ENCODE assay signal across 23 mouse cellular contexts in genomic region chr13:36592291-36592690, GRCm38 (mm10).
"Had no signal": no experiment of that assay in that cellular context is flagged by ENCODE, and none has a peak within 500 bp of the region (broad histone marks: within the 10 kb centered on the region; RNA-seq: fewer than 3 reads in every experiment).

No protein-coding gene starts in this region.

- H3K36me3 ChIP-seq: embryonic facial prominence, embryonic 10.5 days; embryonic facial prominence, embryonic 12.5 days; embryonic facial prominence, embryonic 13.5 days; embryonic facial prominence, embryonic 15.5 days; forebrain, embryonic 10.5 days; forebrain, embryonic 12.5 days; forebrain, embryonic 15.5 days had no signal

- H3K4me1 ChIP-seq: embryonic facial prominence, embryonic 10.5 days; embryonic facial prominence, embryonic 12.5 days; embryonic facial prominence, embryonic 13.5 days; embryonic facial prominence, embryonic 15.5 days; forebrain, embryonic 12.5 days; forebrain, embryonic 13.5 days; forebrain, embryonic 15.5 days had no signal

- H3K27ac ChIP-seq: embryonic facial prominence, embryonic 10.5 days; embryonic facial prominence, embryonic 12.5 days; embryonic facial prominence, embryonic 13.5 days; embryonic facial prominence, embryonic 15.5 days; forebrain, embryonic 10.5 days; forebrain, embryonic 12.5 days; forebrain, embryonic 13.5 days; forebrain, embryonic 15.5 days; gastrocnemius, adult 2 months; heart, adult 2 months had no signal

- DNase-seq: cerebellum, adult 8-10 months; cerebellum, adult 9-10 months; cerebellum, adult 9-11 months; embryo, embryonic 11 days; forebrain, postnatal 0 days; gastrocnemius, adult 2 months; gastrocnemius, postnatal 10 days; gastrocnemius, postnatal 14 days; gastrocnemius, postnatal 25 days; gastrocnemius, postnatal 36 days; heart, adult 18-20 months; heart, adult 2 months had no signal

- H3K9ac ChIP-seq: embryonic facial prominence, embryonic 12.5 days; embryonic facial prominence, embryonic 13.5 days; embryonic facial prominence, embryonic 15.5 days; forebrain, embryonic 12.5 days; forebrain, embryonic 13.5 days; forebrain, embryonic 15.5 days; forebrain, postnatal 0 days had no signal

- ATAC-seq: forebrain, embryonic 13.5 days; forebrain, embryonic 14.5 days; forebrain, embryonic 15.5 days; forebrain, embryonic 16.5 days had no signal

- H3K4me2 ChIP-seq: embryonic facial prominence, embryonic 12.5 days; embryonic facial prominence, embryonic 13.5 days; embryonic facial prominence, embryonic 15.5 days; forebrain, embryonic 12.5 days; forebrain, embryonic 13.5 days; forebrain, embryonic 15.5 days had no signal

- H3K9me3 ChIP-seq: embryonic facial prominence, embryonic 12.5 days; embryonic facial prominence, embryonic 13.5 days; embryonic facial prominence, embryonic 15.5 days; forebrain, embryonic 12.5 days; forebrain, embryonic 15.5 days had no signal

- H3K27me3 ChIP-seq: embryonic facial prominence, embryonic 12.5 days; embryonic facial prominence, embryonic 13.5 days; embryonic facial prominence, embryonic 15.5 days; forebrain, embryonic 12.5 days; forebrain, embryonic 13.5 days; forebrain, embryonic 15.5 days had no signal

- H3K4me3 ChIP-seq: embryonic facial prominence, embryonic 10.5 days; embryonic facial prominence, embryonic 12.5 days; embryonic facial prominence, embryonic 13.5 days; embryonic facial prominence, embryonic 15.5 days; erythroblast, embryonic 14.5 days; forebrain, embryonic 10.5 days; forebrain, embryonic 12.5 days; forebrain, embryonic 13.5 days; forebrain, embryonic 15.5 days; gastrocnemius, adult 2 months; heart, adult 2 months had no signal
